In genomic region chr8:85526105-85526504, GRCm38 (mm10) we compare ENCODE assay signal across 9 mouse cellular contexts. TPM values are rescaled to one million over a fixed set of nuclear protein-coding genes. Genes with fewer than 3 reads are reported as not detected.
A peak's percentile ranks its signal among the peaks of the same experiment; 100 is the strongest.
DNase-seq lines count a peak whose midpoint lies in the region; ATAC-seq and TF ChIP-seq lines count a peak whose summit lies in the region.
"Had no signal": no experiment of that assay in that cellular context is flagged by ENCODE, and none has a peak within 500 bp of the region (broad histone marks: within the 10 kb centered on the region; RNA-seq: fewer than 3 reads in every experiment).

No protein-coding gene starts in this region.

- DNase-seq in heart, adult 8-10 months (ENCODE audit: low spot score), result peak; percentile 60
- DNase-seq in heart, adult 11 months, result no peak
- DNase-seq in CD4-positive, CD25-positive, alpha-beta regulatory T cell, adult 2 months (ENCODE audit: low read depth, low spot score), result peak; percentile 82
- peak; percentile 37 to 80 for DNase-seq in kidney, postnatal 36 days

- TF ChIP-seq POLR2A in bone marrow, adult 2 months (IDR thresholded peaks at IDR 0.05; ENCODE audit: borderline replicate concordance, control insufficient read depth, low read depth, low read length), result no peak
- TF ChIP-seq POLR2A in embryonic fibroblast, embryonic 13.5 days (IDR thresholded peaks at IDR 0.05; ENCODE audit: low read depth, low read length), result no peak
- no peak for TF ChIP-seq POLR2A in testis, adult 2 months (IDR thresholded peaks at IDR 0.05; ENCODE audit: control insufficient read depth, low read depth, low read length)

- no peaks in the 10 kb centered on the region for H3K27me3 ChIP-seq in testis, adult 2 months (ENCODE audit: control insufficient read depth, insufficient read depth, low read length)
- H3K27me3 ChIP-seq: embryonic facial prominence, embryonic 15.5 days had no signal

- H3K4me3 ChIP-seq in bone marrow, adult 2 months (replicated peaks; ENCODE audit: control insufficient read depth, low read depth, low read length), result no peak overlapping the region
- no peak overlapping the region for H3K4me3 ChIP-seq in embryonic fibroblast, embryonic 13.5 days (ENCODE audit: insufficient read depth, low read length)
- no peak overlapping the region for H3K4me3 ChIP-seq in testis, adult 2 months (ENCODE audit: control insufficient read depth, low read depth, low read length)
- H3K4me3 ChIP-seq: embryonic facial prominence, embryonic 15.5 days had no signal

- ATAC-seq in megakaryocyte, adult 5-6 weeks (ENCODE audit: poor library complexity, severe bottlenecking), result peak; percentile 94

- WGBS in bone marrow, adult 2 months, result 28% methylated on average over 6 of the region's 6 CpGs

- no peak overlapping the region for H3K27ac ChIP-seq in bone marrow, adult 2 months (ENCODE audit: control insufficient read depth, insufficient read depth, low read depth, low read length, poor library complexity)
- H3K27ac ChIP-seq in embryonic fibroblast, embryonic 13.5 days (ENCODE audit: insufficient read depth, low read length), result no peak overlapping the region
- H3K27ac ChIP-seq in testis, adult 2 months (ENCODE audit: control insufficient read depth, insufficient read depth, low read depth, low read length), result no peak overlapping the region
- H3K27ac ChIP-seq: embryonic facial prominence, embryonic 15.5 days had no signal

- no peaks in the 10 kb centered on the region; the same call in 1 of the 2 replicates for H3K4me1 ChIP-seq in bone marrow, adult 2 months (ENCODE audit: control insufficient read depth, insufficient read depth, low read length)
- peaks cover 2% of the 10 kb centered on the region; the same call in 1 of the 2 replicates for H3K4me1 ChIP-seq in embryonic fibroblast, embryonic 13.5 days (ENCODE audit: control insufficient read depth, insufficient read depth, low read length)
- peaks cover 4% of the 10 kb centered on the region for H3K4me1 ChIP-seq in testis, adult 2 months (ENCODE audit: control insufficient read depth, insufficient read depth, low read length)
- H3K4me1 ChIP-seq: embryonic facial prominence, embryonic 15.5 days had no signal

- no peaks in the 10 kb centered on the region for H3K36me3 ChIP-seq in testis, adult 2 months (ENCODE audit: control insufficient read depth, insufficient read depth, low read length)

- peak; percentile 91 for TF ChIP-seq CTCF in bone marrow, adult 2 months (IDR thresholded peaks at IDR 0.05; ENCODE audit: control insufficient read depth, insufficient read depth, low read length)
- peak; percentile 84 for TF ChIP-seq CTCF in embryonic fibroblast, embryonic 13.5 days (IDR thresholded peaks at IDR 0.05; ENCODE audit: borderline replicate concordance, insufficient read depth, low read length)
- peak; percentile 75 for TF ChIP-seq CTCF in testis, adult 2 months (IDR thresholded peaks at IDR 0.05; ENCODE audit: control insufficient read depth, insufficient read depth, insufficient replicate concordance, low read depth, low read length)

RNA-seq across cellular contexts. Expression of gene Dnaja2, which starts 29.0 kb away (rescaled TPM):
- total RNA-seq in heart, adult 8-10 months (2022), result 100 to 1,000 TPM; 222 to 298 (median 267) TPM
- polyA plus RNA-seq in bone marrow, adult 2 months (2011; ENCODE audit: insufficient read depth, insufficient read length, low replicate concordance, missing spikeins), result 36.8 and 67.4 TPM in 2 replicates
- 199 and 202 TPM in 2 replicates for polyA plus RNA-seq in embryonic fibroblast, embryonic 13.5 days (2011; ENCODE audit: insufficient read length, low read depth, missing spikeins)
- total RNA-seq in megakaryocyte, adult 5-6 weeks (2015), result 81.2 and 81.9 TPM in 2 replicates
- 74.4 and 88.6 TPM in 2 replicates for total RNA-seq in megakaryocyte, adult 5-6 weeks (2017)
- 21.6 and 29.2 TPM in 2 replicates for polyA plus RNA-seq in testis, adult 2 months (2012; rRNA removed)

RNA-seq across cellular contexts. Expression of gene Gpt2, which starts 33.7 kb away (rescaled TPM):
- total RNA-seq in heart, adult 8-10 months (2022), result 10 to 100 TPM; 28.6 to 35.9 (median 32.9) TPM
- polyA plus RNA-seq in bone marrow, adult 2 months (2011; ENCODE audit: insufficient read depth, insufficient read length, low replicate concordance, missing spikeins), result 0.52 and 4.0 TPM in 2 replicates
- 36.9 and 49.3 TPM in 2 replicates for polyA plus RNA-seq in embryonic fibroblast, embryonic 13.5 days (2011; ENCODE audit: insufficient read length, low read depth, missing spikeins)
- total RNA-seq in megakaryocyte, adult 5-6 weeks (2015), result 0.59 and 1.7 TPM in 2 replicates
- total RNA-seq in megakaryocyte, adult 5-6 weeks (2017), result 1.7 and 1.8 TPM in 2 replicates
- 12.7 and 15.6 TPM in 2 replicates for polyA plus RNA-seq in testis, adult 2 months (2012; rRNA removed)
